Mouse (Mus musculus) thymus, adult 2 months (tissue): Measurements from ENCODE around the gene Zdhhc14.

Source experiments
- CTCF ChIP-seq: fragments of 200-500 bp; IDR thresholded peaks from 2 replicates; pipeline ENCODE4 v1.5.1; 2012; ENCODE audit warnings: mild to moderate bottlenecking, control low read depth, low read length, moderate library complexity, borderline replicate concordance; ENCODE audit not compliant: control insufficient read depth, poor library complexity, insufficient read depth; ENCODE audit errors: extremely low read depth
- POLR2A ChIP-seq: fragments of 200-500 bp; IDR thresholded peaks from 2 replicates; pipeline ENCODE4 v1.6.1; 2012; ENCODE audit warnings: mild to moderate bottlenecking, low read length, control low read depth, moderate library complexity; ENCODE audit not compliant: control insufficient read depth, poor library complexity, insufficient read depth; ENCODE audit errors: extremely low read depth

- TF ChIP-seq POLR2A (no peak), CTCF (no peak)
Observed at GRCm38 (mm10) chr17:5553556-5553955, 61.2 kb downstream of the Zdhhc14 start.
